Mouse (Mus musculus) heart, adult 2 months (tissue): ENCODE measurements around the gene Gpr4. TPM values are rescaled to one million over a fixed set of nuclear protein-coding genes. Genes with fewer than 3 reads are reported as not detected.
A peak's percentile ranks its signal among the peaks of the same experiment; 100 is the strongest.

Experiments used
- DNase-seq, 2 experiments: peaks; one replicate each; pipeline ENCODE4 v3.0.0; 2021
- H3K27ac ChIP-seq: fragments of 200-600 bp; 2 replicates; pipeline ENCODE4 v1.8.1; 2022
- H3K27me3 ChIP-seq: fragments of 200-500 bp; 2 replicates; pipeline ENCODE4 v1.6.1; 2012; ENCODE audit warnings: mild to moderate bottlenecking, low read length, inconsistent platforms, mixed read lengths; ENCODE audit not compliant: control insufficient read depth, insufficient read depth
- H3K36me3 ChIP-seq: fragments of 200-500 bp; 2 replicates; pipeline ENCODE4 v1.6.1; 2012; ENCODE audit warnings: low read length, inconsistent platforms; ENCODE audit not compliant: control insufficient read depth, insufficient read depth
- H3K4me1 ChIP-seq: fragments of 200-500 bp; 2 replicates; pipeline ENCODE4 v1.6.1; 2011; ENCODE audit warnings: low read length; ENCODE audit not compliant: control insufficient read depth, insufficient read depth
- H3K4me3 ChIP-seq: fragments of 200-600 bp; 2 replicates; pipeline ENCODE4 v1.8.1; 2022
- H3K79me2 ChIP-seq: fragments of 200-500 bp; replicated peaks from 2 replicates; pipeline ENCODE4 v1.6.1; 2012; ENCODE audit warnings: mild to moderate bottlenecking, inconsistent platforms, low read length, moderate library complexity, mixed read lengths; ENCODE audit not compliant: control insufficient read depth, insufficient read depth
- H3K9ac ChIP-seq: fragments of 200-500 bp; 2 replicates; pipeline ENCODE4 v1.6.1; 2012; ENCODE audit warnings: low read depth, mild to moderate bottlenecking, control low read depth, inconsistent platforms, low read length, mixed read lengths
- CTCF ChIP-seq: fragments of 200-600 bp; IDR thresholded peaks from 2 replicates; pipeline ENCODE4 v1.8.1; 2022; ENCODE audit warnings: antibody characterized with exemption, mild to moderate bottlenecking, moderate library complexity
- EP300 ChIP-seq: fragments of 200-500 bp; IDR thresholded peaks from 2 replicates; pipeline ENCODE4 v1.6.1; 2011; ENCODE audit warnings: low read depth, low read length, control low read depth; ENCODE audit not compliant: insufficient read depth
- POLR2A ChIP-seq: fragments of 200-500 bp; IDR thresholded peaks from 2 replicates; pipeline ENCODE4 v1.6.1; 2011; ENCODE audit warnings: mild to moderate bottlenecking, low read depth, low read length, control low read depth; ENCODE audit not compliant: insufficient read depth
- WGBS: fragments of 180-500 bp; shearing (Covaris S2); methylation state at CpG from one replicate; pipeline ENCODE4 v1.1.7; 2018; 5-methylcytosine and 5-hydroxymethylcytosine counted together
- intact Hi-C: fragments of 180-260 bp; cut with DNase I; formaldehyde crosslinking; loops from one replicate; pipeline ENCODE4 v1.15.1; 2025
- polyA plus RNA-seq: library from polyadenylated mRNA; depleted of rRNA; stranded (reverse); fragments of >200 nt; gene quantifications from 2 replicates; pipeline ENCODE4 v1.2.3, GENCODE M21; 2012
- total RNA-seq, 2 experiments: library from RNA; stranded (reverse); gene quantifications; 2 replicates each; pipeline ENCODE4 v1.2.3; 2021

Gene Gpr4
- total and polyA plus RNA-seq, 3 experiments: 6.8 to 17.1 (median 7.2) TPM

DNA sequence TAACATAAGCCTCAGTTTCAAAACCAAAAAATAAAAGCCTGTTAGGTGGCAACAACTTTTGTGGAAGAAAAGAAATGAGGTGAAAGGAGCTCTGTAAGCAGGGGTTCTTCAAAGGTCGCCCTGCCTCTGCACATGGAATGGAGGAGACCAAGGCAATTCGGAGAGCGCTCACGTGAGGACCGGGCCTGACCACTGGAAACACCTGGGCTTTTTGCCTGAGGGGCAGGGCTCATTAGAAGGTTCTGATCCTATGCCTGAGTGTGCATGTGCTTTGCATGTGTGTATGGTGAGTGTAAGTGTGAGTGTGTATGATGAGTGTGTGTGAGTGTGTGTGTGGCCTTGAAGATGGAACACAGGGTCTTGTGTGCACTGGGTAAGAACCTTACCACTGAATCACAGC lies 18.6 kb downstream of the Gpr4 start:
- Histone ChIP-seq H3K36me3 (no peaks in the 10 kb centered on the region), H3K9ac (no peak overlapping the region), H3K27me3 (no peaks in the 10 kb centered on the region), H3K79me2 (peaks cover 5% of the 10 kb centered on the region), H3K4me1 (peaks cover 9% of the 10 kb centered on the region; the same call in 1 of the 2 replicates), H3K4me3 (no peak overlapping the region), H3K27ac (no peak overlapping the region)
- no peak for DNase-seq
- intact Hi-C loops: no loop called here
- WGBS: 89% methylated on average over 5 of the region's 5 CpGs
- no peak for TF ChIP-seq CTCF
- TF ChIP-seq POLR2A: no peak
- no peak for TF ChIP-seq EP300

DNA sequence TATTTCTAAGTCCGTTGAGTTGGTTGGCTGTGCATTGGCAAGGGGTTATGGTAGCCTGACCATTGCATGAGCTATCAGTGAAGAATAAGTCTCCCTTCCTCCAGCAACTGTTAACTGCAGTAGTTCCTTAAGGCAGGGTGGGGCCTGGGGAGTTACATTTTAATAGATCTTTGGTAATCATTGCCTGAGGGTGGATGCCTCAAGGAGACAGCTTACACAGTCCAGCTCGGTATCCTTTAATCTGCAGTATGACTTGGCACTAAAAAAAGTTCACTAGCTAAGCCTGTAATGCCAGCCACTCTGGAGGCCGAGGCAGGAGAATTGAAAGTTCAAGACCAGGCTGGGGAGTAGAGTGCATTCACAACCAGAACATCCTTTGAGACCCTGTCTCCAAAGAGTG lies 19.5 kb downstream of the Gpr4 start:
- H3K9ac ChIP-seq: no peak overlapping the region
- peaks cover 5% of the 10 kb centered on the region for H3K79me2 ChIP-seq
- intact Hi-C loops: no loop called here
- no peak overlapping the region for H3K4me3 ChIP-seq
- no peak for DNase-seq
- H3K27ac ChIP-seq: peak overlapping the region; percentile 66
- H3K4me1 ChIP-seq: peaks cover 11% of the 10 kb centered on the region; the same call in 1 of the 2 replicates
- TF ChIP-seq CTCF (no peak), POLR2A (no peak), EP300 (no peak)
- H3K27me3 ChIP-seq: no peaks in the 10 kb centered on the region
- WGBS: 70% methylated on average over 3 of the region's 3 CpGs
- H3K36me3 ChIP-seq: no peaks in the 10 kb centered on the region

DNA sequence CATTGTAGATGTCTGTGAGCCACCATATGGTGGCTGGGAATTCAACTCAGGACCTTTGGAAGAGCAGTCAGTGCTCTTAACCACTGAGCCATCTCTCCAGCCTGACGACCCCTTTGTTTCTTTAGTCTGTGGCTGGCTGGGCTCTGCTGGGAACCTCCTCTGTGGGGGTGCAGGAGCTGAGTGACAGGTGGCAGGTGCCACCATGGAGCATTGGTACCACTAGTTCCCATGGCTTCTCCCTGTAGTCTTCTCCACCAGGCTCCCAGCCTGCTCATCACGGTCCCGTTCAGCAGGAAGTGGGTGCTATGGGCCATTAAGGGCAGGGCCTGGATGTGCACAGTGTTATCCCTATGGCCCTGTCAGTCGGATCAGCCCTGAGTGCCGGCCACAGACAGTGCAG lies 22.3 kb downstream of the Gpr4 start:
- 55% methylated on average over 5 of the region's 5 CpGs for WGBS
- H3K27me3 ChIP-seq: no peaks in the 10 kb centered on the region
- H3K4me1 ChIP-seq: peaks cover 10% of the 10 kb centered on the region
- intact Hi-C loops: no loop called here
- TF ChIP-seq CTCF (no peak), EP300 (no peak), POLR2A (no peak)
- no peak overlapping the region for H3K9ac ChIP-seq
- H3K79me2 ChIP-seq: peaks cover 6% of the 10 kb centered on the region
- no peaks in the 10 kb centered on the region for H3K36me3 ChIP-seq
- H3K27ac ChIP-seq: peak overlapping the region; percentile 91
- H3K4me3 ChIP-seq: no peak overlapping the region
- no peak for DNase-seq

DNA sequence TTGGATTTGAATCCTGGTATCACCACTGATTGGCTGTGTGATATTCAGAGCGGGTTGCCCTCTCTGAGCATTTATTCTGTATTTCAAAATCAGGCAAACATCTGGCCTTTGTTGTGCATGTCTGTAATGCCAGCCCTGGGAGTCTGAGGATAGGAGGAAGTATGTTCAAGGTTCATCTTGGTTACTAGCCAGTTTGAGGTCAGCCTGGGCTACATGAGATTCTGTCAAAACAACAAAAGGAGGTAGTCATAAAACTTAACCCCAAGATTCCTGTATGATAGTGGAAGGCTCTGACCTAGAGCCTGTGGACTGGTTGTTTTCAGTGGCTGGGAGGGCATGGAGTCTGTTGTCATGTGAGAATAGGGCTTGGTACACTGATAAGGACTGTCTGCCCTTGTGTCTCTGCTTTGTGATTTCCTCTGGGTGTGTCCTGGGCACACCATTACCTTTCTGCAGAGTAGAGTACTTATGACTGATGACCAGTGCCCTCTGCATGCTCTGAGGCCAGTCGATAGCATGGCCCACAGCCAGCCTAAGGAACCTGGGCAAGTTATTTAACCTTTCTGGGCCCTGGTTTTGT lies 22.8 kb downstream of the Gpr4 start:
- 67% methylated on average over 2 of the region's 2 CpGs for WGBS
- intact Hi-C loops: no loop called here
- DNase-seq: no peak
- no peak overlapping the region for H3K4me3 ChIP-seq
- H3K9ac ChIP-seq: no peak overlapping the region
- H3K27ac ChIP-seq: peak overlapping the region; percentile 91
- H3K36me3 ChIP-seq: no peaks in the 10 kb centered on the region
- H3K79me2 ChIP-seq: peaks cover 6% of the 10 kb centered on the region
- no peaks in the 10 kb centered on the region for H3K27me3 ChIP-seq
- peaks cover 12% of the 10 kb centered on the region for H3K4me1 ChIP-seq
- no peak for TF ChIP-seq POLR2A
- no peak for TF ChIP-seq CTCF
- TF ChIP-seq EP300: no peak

DNA sequence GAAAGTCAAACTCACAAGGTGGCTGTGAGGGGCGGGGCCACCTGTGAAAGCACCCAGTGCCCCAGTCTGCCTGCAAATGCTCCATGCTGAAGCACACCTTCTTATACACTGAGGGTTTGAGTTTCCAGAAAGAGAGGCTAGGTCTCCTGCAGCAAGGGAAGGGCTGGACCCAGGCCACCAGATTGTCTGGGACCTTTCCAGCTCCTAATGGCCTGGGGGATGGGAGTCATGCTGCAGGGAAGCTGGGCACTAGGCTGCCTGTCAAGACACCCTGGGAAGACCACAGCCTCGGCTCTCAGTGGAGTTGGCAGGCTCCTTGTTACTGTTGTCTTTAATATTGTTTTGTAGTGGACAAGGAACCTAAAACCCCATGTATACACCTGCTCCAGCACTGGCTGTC lies 24.1 kb downstream of the Gpr4 start:
- Histone ChIP-seq H3K4me3 (no peak overlapping the region), H3K27ac (peak overlapping the region; percentile 91), H3K79me2 (peaks cover 6% of the 10 kb centered on the region; the same call in 1 of the 2 replicates), H3K36me3 (no peaks in the 10 kb centered on the region), H3K27me3 (no peaks in the 10 kb centered on the region), H3K9ac (peak overlapping the region; percentile 2), H3K4me1 (peaks cover 11% of the 10 kb centered on the region)
- intact Hi-C loops: no loop called here
- DNase-seq: peak; percentile 51 to 59
- TF ChIP-seq EP300: 0 out of 2 replicates have a peak, but pooled peaks have one; percentile 24
- no peak for TF ChIP-seq CTCF
- 52% methylated on average over 2 of the region's 2 CpGs for WGBS

DNA sequence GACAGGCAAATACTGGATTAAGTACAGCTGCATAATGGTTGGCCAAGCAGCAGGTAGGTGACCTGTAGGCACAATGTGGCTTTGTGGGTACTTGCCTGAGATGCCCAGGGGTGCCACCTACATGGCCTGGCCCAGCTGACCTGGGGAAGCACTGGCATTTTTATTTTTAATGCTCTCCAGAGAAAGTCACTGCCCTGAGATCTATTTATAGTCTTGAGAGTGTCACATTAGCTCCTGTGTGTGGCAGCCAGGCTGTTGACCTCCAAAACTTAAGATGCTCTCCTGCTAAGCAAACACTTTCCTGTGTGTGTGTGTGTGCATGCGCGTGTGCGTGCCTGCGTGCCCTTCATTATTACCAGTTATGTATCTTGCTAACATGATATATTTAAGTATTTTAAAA lies 26.0 kb downstream of the Gpr4 start:
- peaks cover 10% of the 10 kb centered on the region for H3K4me1 ChIP-seq
- intact Hi-C loops: loop anchor here (2.0 kb wide), 1 partner anchor 42 kb away; the partner anchor contains the start of gene Ppm1n
- peaks cover 5% of the 10 kb centered on the region; the same call in 1 of the 2 replicates for H3K79me2 ChIP-seq
- no peaks in the 10 kb centered on the region for H3K36me3 ChIP-seq
- TF ChIP-seq POLR2A: 0 out of 2 replicates have a peak, but pooled peaks have one; percentile 31
- peak; percentile 56; the same call in 1 of the 2 replicates for TF ChIP-seq EP300
- TF ChIP-seq CTCF: no peak
- no peak overlapping the region for H3K4me3 ChIP-seq
- DNase-seq: peak; percentile 31 to 58
- H3K27ac ChIP-seq: peak overlapping the region; percentile 91
- H3K27me3 ChIP-seq: no peaks in the 10 kb centered on the region
- 79% methylated on average over 4 of the region's 4 CpGs for WGBS
- no peak overlapping the region for H3K9ac ChIP-seq
